Mouse (Mus musculus): ENCODE data around the gene Cfap299.

The Cfap299 gene

GRCm38 (mm10) chr5:98376058-98376798 is 47.1 kb downstream of the Cfap299 start:
- DNase-seq (ENCODE audit: low spot score in 2 of 2) = no peak

GRCm38 (mm10) chr5:98376799-98377090 is 47.6 kb downstream of the Cfap299 start:
- DNase-seq (ENCODE audit: low spot score in 2 of 2) = no peak

GRCm38 (mm10) chr5:98380360-98380759 is 51.3 kb downstream of the Cfap299 start:
- no peak for DNase-seq (ENCODE audit: low spot score in 2 of 2)

- no peak for DNase-seq (ENCODE audit: low spot score in 2 of 2)
Measured at GRCm38 (mm10) chr5:98387054-98387453, 58.0 kb downstream of the Cfap299 start.

- no peak for DNase-seq (ENCODE audit: low spot score in 2 of 2)
Measured at GRCm38 (mm10) chr5:98402165-98402564, 73.1 kb downstream of the Cfap299 start.

GRCm38 (mm10) chr5:98410060-98410459 is 81.0 kb downstream of the Cfap299 start:
- DNase-seq (ENCODE audit: low spot score in 2 of 2) = no peak

GRCm38 (mm10) chr5:98416385-98417145 is 87.5 kb downstream of the Cfap299 start:
- no peak for DNase-seq (ENCODE audit: low spot score in 2 of 2)

- no peak for DNase-seq (ENCODE audit: low spot score in 2 of 2)
Measured at GRCm38 (mm10) chr5:98424965-98425364, 95.9 kb downstream of the Cfap299 start.

GRCm38 (mm10) chr5:98426112-98426511 is 97.0 kb downstream of the Cfap299 start:
- no peak for DNase-seq (ENCODE audit: low spot score in 2 of 2)

- DNase-seq (ENCODE audit: low spot score in 2 of 2) = no peak
Measured at GRCm38 (mm10) chr5:98430060-98430459, 101.0 kb downstream of the Cfap299 start.

GRCm38 (mm10) chr5:98438686-98439085 is 109.6 kb downstream of the Cfap299 start:
- no peak for DNase-seq (ENCODE audit: low spot score in 2 of 2)

- no peak for DNase-seq (ENCODE audit: low spot score in 2 of 2)
Measured at GRCm38 (mm10) chr5:98446771-98447462, 117.8 kb downstream of the Cfap299 start.

GRCm38 (mm10) chr5:98449873-98450272 is 120.8 kb downstream of the Cfap299 start:
- no peak for DNase-seq (ENCODE audit: low spot score in 2 of 2)

GRCm38 (mm10) chr5:98466882-98467535 is 137.9 kb downstream of the Cfap299 start:
- DNase-seq (ENCODE audit: low spot score in 2 of 2) = no peak

GRCm38 (mm10) chr5:98470052-98470451 is 140.9 kb downstream of the Cfap299 start:
- no peak for DNase-seq (ENCODE audit: low spot score in 2 of 2)

GRCm38 (mm10) chr5:98476539-98476938 is 147.4 kb downstream of the Cfap299 start:
- DNase-seq (ENCODE audit: low spot score in 2 of 2) = no peak

- no peak for DNase-seq (ENCODE audit: low spot score in 2 of 2)
Measured at GRCm38 (mm10) chr5:98477261-98477660, 148.2 kb downstream of the Cfap299 start.

- DNase-seq (ENCODE audit: low spot score in 2 of 2) = no peak
Measured at GRCm38 (mm10) chr5:98483507-98483906, 154.4 kb downstream of the Cfap299 start.

- no peak for DNase-seq (ENCODE audit: low spot score in 2 of 2)
Measured at GRCm38 (mm10) chr5:98485189-98485588, 156.1 kb downstream of the Cfap299 start.

- no peak for DNase-seq (ENCODE audit: low spot score in 2 of 2)
Measured at GRCm38 (mm10) chr5:98498317-98498716, 169.2 kb downstream of the Cfap299 start.

GRCm38 (mm10) chr5:98516214-98516613 is 187.1 kb downstream of the Cfap299 start:
- DNase-seq (ENCODE audit: low spot score in 2 of 2) = no peak

GRCm38 (mm10) chr5:98520118-98520517 is 191.0 kb downstream of the Cfap299 start:
- DNase-seq (ENCODE audit: low spot score in 2 of 2) = no peak

Measured in right cerebral cortex, postnatal 36 days (tissue).